Mouse (Mus musculus) thymus, postnatal 4 days (tissue): Measurements from ENCODE around the gene Ankk1.

Source experiments
- DNase-seq: peaks from one replicate; pipeline ENCODE4 v3.0.0; 2021

Ankk1 gene

GRCm38 (mm10) chr9:49426921-49427320 is at the start of gene Ankk1:
TSS of gene Ankk1 (minus strand) at chr9:49427021.
- no peak for DNase-seq

- DNase-seq = no peak
These were observed 45.3 kb upstream of the Ankk1 start for GRCm38 (mm10) chr9:49472126-49472525.

GRCm38 (mm10) chr9:49470946-49471345 is 44.1 kb upstream of the Ankk1 start:
- no peak for DNase-seq

GRCm38 (mm10) chr9:49470006-49470405 is 43.2 kb upstream of the Ankk1 start:
- DNase-seq = no peak

- no peak for DNase-seq
These were observed 29.3 kb upstream of the Ankk1 start for GRCm38 (mm10) chr9:49456136-49456535.

- no peak for DNase-seq
These were observed 25.6 kb upstream of the Ankk1 start for GRCm38 (mm10) chr9:49452396-49452795.

GRCm38 (mm10) chr9:49450491-49450890 is 23.7 kb upstream of the Ankk1 start:
- DNase-seq = no peak

- DNase-seq = no peak
These were observed 15.8 kb upstream of the Ankk1 start for GRCm38 (mm10) chr9:49442621-49443020.

GRCm38 (mm10) chr9:49427478-49427877 is 657 bp upstream of the Ankk1 start:
- DNase-seq = no peak

- no peak for DNase-seq
These were observed 1.2 kb downstream of the Ankk1 start for GRCm38 (mm10) chr9:49425585-49425984.

- DNase-seq = no peak
These were observed 3.0 kb downstream of the Ankk1 start for GRCm38 (mm10) chr9:49423866-49424265.

GRCm38 (mm10) chr9:49410621-49411020 is 16.2 kb downstream of the Ankk1 start:
- no peak for DNase-seq

- DNase-seq = no peak
These were observed 19.8 kb downstream of the Ankk1 start for GRCm38 (mm10) chr9:49407028-49407427.

- no peak for DNase-seq
These were observed 23.1 kb downstream of the Ankk1 start for GRCm38 (mm10) chr9:49403711-49404110.

- no peak for DNase-seq
These were observed 30.8 kb downstream of the Ankk1 start for GRCm38 (mm10) chr9:49396006-49396405.

GRCm38 (mm10) chr9:49392242-49392641 is 34.6 kb downstream of the Ankk1 start:
- no peak for DNase-seq

- no peak for DNase-seq
These were observed 40.7 kb downstream of the Ankk1 start for GRCm38 (mm10) chr9:49386119-49386518.

GRCm38 (mm10) chr9:49385301-49385700 is 41.5 kb downstream of the Ankk1 start:
- DNase-seq = no peak

GRCm38 (mm10) chr9:49384855-49385254 is 42.0 kb downstream of the Ankk1 start:
- no peak for DNase-seq

- no peak for DNase-seq
These were observed 42.8 kb downstream of the Ankk1 start for GRCm38 (mm10) chr9:49384041-49384440.

- DNase-seq = no peak
These were observed 46.9 kb downstream of the Ankk1 start for GRCm38 (mm10) chr9:49379962-49380361.

- DNase-seq = no peak
These were observed 52.9 kb downstream of the Ankk1 start for GRCm38 (mm10) chr9:49373946-49374345.

GRCm38 (mm10) chr9:49365763-49366162 is 61.1 kb downstream of the Ankk1 start:
- no peak for DNase-seq
